Mouse (Mus musculus): ENCODE data around the gene L3mbtl1. TPM values are rescaled to one million over a fixed set of nuclear protein-coding genes. Genes with fewer than 3 reads are reported as not detected.
"Not testable (repeated sequence)": the region's sequence is repeated elsewhere in the genome, so short reads cannot be mapped to it uniquely, and the experiment has no call there.

The L3mbtl1 gene
- 12.0 and 13.4 TPM in 2 replicates for polyA plus RNA-seq (2012; rRNA removed)

- peak in 1 of 2 experiments; percentile 68 for DNase-seq (ENCODE audit: extremely low spot score in 1 of 2, low spot score in 1 of 2)
Observed at GRCm38 (mm10) chr2:162943148-162943846, at the start of gene L3mbtl1. Gene L3mbtl1 (plus strand): TSS chr2:162943472.

GRCm38 (mm10) chr2:162899256-162899655 lies 44.0 kb upstream of the L3mbtl1 start:
- DNase-seq (ENCODE audit: extremely low spot score in 1 of 2, low spot score in 1 of 2), result not testable (repeated sequence)

GRCm38 (mm10) chr2:162899880-162900589 lies 43.2 kb upstream of the L3mbtl1 start:
- no peak for DNase-seq (ENCODE audit: extremely low spot score in 1 of 2, low spot score in 1 of 2)

GRCm38 (mm10) chr2:162900590-162900916 lies 42.7 kb upstream of the L3mbtl1 start:
- DNase-seq (ENCODE audit: extremely low spot score in 1 of 2, low spot score in 1 of 2), result no peak

- DNase-seq (ENCODE audit: extremely low spot score in 1 of 2, low spot score in 1 of 2), result no peak
Observed at GRCm38 (mm10) chr2:162905902-162906301, 37.4 kb upstream of the L3mbtl1 start.

- no peak for DNase-seq (ENCODE audit: extremely low spot score in 1 of 2, low spot score in 1 of 2)
Observed at GRCm38 (mm10) chr2:162908052-162908491, 35.2 kb upstream of the L3mbtl1 start.

- peak in 1 of 2 experiments; percentile 38 for DNase-seq (ENCODE audit: extremely low spot score in 1 of 2, low spot score in 1 of 2)
Observed at GRCm38 (mm10) chr2:162914040-162914439, 29.2 kb upstream of the L3mbtl1 start.

GRCm38 (mm10) chr2:162914519-162914918 lies 28.8 kb upstream of the L3mbtl1 start:
- DNase-seq (ENCODE audit: extremely low spot score in 1 of 2, low spot score in 1 of 2), result peak in 1 of 2 experiments; percentile 58

- DNase-seq (ENCODE audit: extremely low spot score in 1 of 2, low spot score in 1 of 2), result no peak
Observed at GRCm38 (mm10) chr2:162919926-162920325, 23.3 kb upstream of the L3mbtl1 start.

GRCm38 (mm10) chr2:162922183-162922582 lies 21.1 kb upstream of the L3mbtl1 start:
- peak in 1 of 2 experiments; percentile 79 for DNase-seq (ENCODE audit: extremely low spot score in 1 of 2, low spot score in 1 of 2)

- peak; percentile 38 to 58 for DNase-seq (ENCODE audit: extremely low spot score in 1 of 2, low spot score in 1 of 2)
Observed at GRCm38 (mm10) chr2:162922834-162923233, 20.4 kb upstream of the L3mbtl1 start.

- DNase-seq (ENCODE audit: extremely low spot score in 1 of 2, low spot score in 1 of 2), result no peak
Observed at GRCm38 (mm10) chr2:162924126-162924525, 19.1 kb upstream of the L3mbtl1 start.

- DNase-seq (ENCODE audit: extremely low spot score in 1 of 2, low spot score in 1 of 2), result no peak
Observed at GRCm38 (mm10) chr2:162927918-162928585, 15.2 kb upstream of the L3mbtl1 start.

GRCm38 (mm10) chr2:162929704-162930103 lies 13.6 kb upstream of the L3mbtl1 start:
- DNase-seq (ENCODE audit: extremely low spot score in 1 of 2, low spot score in 1 of 2), result no peak

- no peak for DNase-seq (ENCODE audit: extremely low spot score in 1 of 2, low spot score in 1 of 2)
Observed at GRCm38 (mm10) chr2:162930516-162931122, 12.7 kb upstream of the L3mbtl1 start.

- peak; percentile 79 to 94 for DNase-seq (ENCODE audit: extremely low spot score in 1 of 2, low spot score in 1 of 2)
Observed at GRCm38 (mm10) chr2:162931123-162931673, 12.1 kb upstream of the L3mbtl1 start, which contains the start of gene Srsf6. Gene Srsf6 (plus strand): TSS chr2:162931528.

GRCm38 (mm10) chr2:162931674-162932650 lies 11.3 kb upstream of the L3mbtl1 start:
- peak; percentile 37 to 59 for DNase-seq (ENCODE audit: extremely low spot score in 1 of 2, low spot score in 1 of 2)

- DNase-seq (ENCODE audit: extremely low spot score in 1 of 2, low spot score in 1 of 2), result no peak
Observed at GRCm38 (mm10) chr2:162932706-162933105, 10.6 kb upstream of the L3mbtl1 start.

- DNase-seq (ENCODE audit: extremely low spot score in 1 of 2, low spot score in 1 of 2), result no peak
Observed at GRCm38 (mm10) chr2:162934421-162934820, 8.9 kb upstream of the L3mbtl1 start.

Data from frontal cortex, adult 2 months (tissue).